Mouse (Mus musculus) midbrain, embryonic 15.5 days (tissue): ENCODE data around the gene Mmp24. TPM values are rescaled to one million over a fixed set of nuclear protein-coding genes. Genes with fewer than 3 reads are reported as not detected.
A peak's percentile ranks its signal among the peaks of the same experiment; 100 is the strongest.

Experiments used
- ATAC-seq: fragments of 200-750 bp; cut with Nextera tagmentation; replicated peaks from 2 replicates; pipeline ENCODE4 v1.8.0; 2017; ENCODE audit warnings: moderate TSS enrichment
- H3K27ac ChIP-seq: fragments of 300-500 bp; sonication (generic); 2 replicates; pipeline ENCODE4 v1.5.1; 2015; ENCODE audit warnings: mild to moderate bottlenecking, inconsistent platforms
- H3K27me3 ChIP-seq: fragments of 300-500 bp; sonication (generic); replicated peaks from 2 replicates; pipeline ENCODE4 v1.6.1; 2015; ENCODE audit warnings: inconsistent platforms
- H3K36me3 ChIP-seq: fragments of 300-500 bp; sonication (generic); replicated peaks from 2 replicates; pipeline ENCODE4 v1.6.1; 2015; ENCODE audit warnings: inconsistent platforms
- H3K4me1 ChIP-seq: fragments of 300-500 bp; sonication (generic); 2 replicates; pipeline ENCODE4 v1.6.1; 2015; ENCODE audit warnings: inconsistent platforms
- H3K4me2 ChIP-seq: fragments of 300-500 bp; sonication (generic); 2 replicates; pipeline ENCODE4 v1.6.1; 2015; ENCODE audit warnings: inconsistent platforms, mild to moderate bottlenecking, moderate library complexity
- H3K4me3 ChIP-seq: fragments of 300-500 bp; sonication (generic); 2 replicates; pipeline ENCODE4 v1.5.1; 2015; ENCODE audit warnings: mild to moderate bottlenecking, inconsistent platforms
- H3K9ac ChIP-seq: fragments of 300-500 bp; sonication (generic); 2 replicates; pipeline ENCODE4 v1.6.1; 2015; ENCODE audit warnings: mild to moderate bottlenecking, inconsistent platforms
- H3K9me3 ChIP-seq: fragments of 300-500 bp; sonication (generic); 2 replicates; pipeline ENCODE4 v1.6.1; 2016; ENCODE audit warnings: inconsistent platforms
- WGBS: fragments of 180-500 bp; shearing (Covaris S2); methylation state at CpG from one replicate; pipeline ENCODE4 v1.1.7; 2015; ENCODE audit warnings: mixed read lengths; 5-methylcytosine and 5-hydroxymethylcytosine counted together
- polyA plus RNA-seq: library from polyadenylated mRNA; unstranded; fragments of >200 nt; fragmentation: Nextera tagmentation; extraction: Ambion mirVana; gene quantifications from 2 replicates; pipeline ENCODE4 v1.2.1, GENCODE M21; 2015

Gene Mmp24
- polyA plus RNA-seq, 1 experiment from 2014 or later, result 19.3 TPM

GRCm38 (mm10) chr2:155805925-155806255, 30.7 kb downstream of the Mmp24 start:
- Histone ChIP-seq H3K4me1 (no peaks in the 10 kb centered on the region), H3K9ac (no peak overlapping the region), H3K27ac (no peak overlapping the region), H3K36me3 (peaks cover 11% of the 10 kb centered on the region; the same call in 1 of the 2 replicates), H3K27me3 (no peaks in the 10 kb centered on the region), H3K9me3 (no peaks in the 10 kb centered on the region), H3K4me3 (no peak overlapping the region), H3K4me2 (no peak overlapping the region)
- WGBS, result 84% methylated on average over 6 of the region's 6 CpGs
- ATAC-seq, result no peak

DNA sequence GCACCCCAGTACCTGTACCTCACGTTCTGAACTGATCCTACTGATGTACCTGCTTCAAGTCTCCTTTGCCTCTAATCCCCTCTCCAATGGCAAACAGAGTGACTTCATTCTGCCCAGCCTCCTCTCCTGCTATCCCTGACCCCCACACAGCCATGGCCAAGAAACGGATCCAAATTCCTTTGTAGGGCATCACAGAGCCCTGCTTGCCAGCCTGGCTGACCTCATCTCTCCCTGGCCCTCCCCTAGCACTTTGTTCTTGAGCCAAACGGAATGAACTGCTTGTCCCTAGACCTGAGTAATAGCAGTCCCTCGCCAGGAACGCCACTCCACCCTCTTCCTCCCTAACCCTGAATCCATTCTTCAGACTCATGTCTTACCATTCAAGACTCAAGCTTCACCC, 31.4 kb downstream of the Mmp24 start:
- H3K9me3 ChIP-seq, result no peaks in the 10 kb centered on the region
- no peak overlapping the region for H3K9ac ChIP-seq
- no peak overlapping the region for H3K4me2 ChIP-seq
- no peaks in the 10 kb centered on the region for H3K27me3 ChIP-seq
- no peaks in the 10 kb centered on the region for H3K4me1 ChIP-seq
- 74% methylated on average over 5 of the region's 5 CpGs for WGBS
- H3K36me3 ChIP-seq, result peaks cover 5% of the 10 kb centered on the region; the same call in 1 of the 2 replicates
- H3K4me3 ChIP-seq, result no peak overlapping the region
- H3K27ac ChIP-seq, result no peak overlapping the region
- ATAC-seq, result no peak

DNA sequence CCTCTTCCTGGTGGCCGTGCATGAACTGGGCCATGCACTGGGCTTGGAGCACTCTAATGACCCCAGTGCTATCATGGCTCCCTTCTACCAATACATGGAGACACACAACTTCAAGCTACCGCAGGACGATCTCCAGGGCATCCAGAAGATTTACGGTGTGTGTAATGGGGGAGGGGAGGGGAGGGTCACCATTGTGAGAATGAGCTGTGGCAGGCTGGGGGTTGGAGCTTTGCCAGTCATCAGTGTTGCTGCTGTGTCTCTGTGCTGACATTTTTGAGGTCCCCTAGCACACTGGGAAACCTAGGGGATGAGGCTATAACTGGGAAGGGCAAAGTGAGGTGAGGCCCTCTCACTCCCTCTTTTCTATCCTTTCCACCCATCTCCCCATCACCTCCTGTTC, 32.3 kb downstream of the Mmp24 start:
- H3K27ac ChIP-seq, result no peak overlapping the region
- H3K36me3 ChIP-seq, result peaks cover 5% of the 10 kb centered on the region; the same call in 1 of the 2 replicates

DNA sequence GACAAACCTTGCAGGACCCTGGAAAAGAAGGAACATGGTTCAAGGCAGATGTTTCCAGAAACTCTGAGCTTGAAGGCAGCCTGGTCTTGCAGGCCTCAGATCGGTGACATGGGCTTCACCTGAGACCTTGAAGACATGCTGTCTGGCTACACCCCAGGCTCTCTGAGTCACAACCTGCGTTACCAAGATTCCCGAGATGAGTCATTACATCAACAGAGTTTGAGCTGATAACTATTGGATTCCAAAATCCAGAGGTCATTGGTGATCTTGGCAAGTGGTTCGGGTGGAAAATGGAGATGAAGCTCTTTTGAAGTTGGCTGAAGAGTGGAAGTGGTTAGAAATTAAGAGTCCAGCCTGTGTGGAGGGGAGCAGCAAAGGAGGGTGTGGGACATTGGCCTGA, 34.5 kb downstream of the Mmp24 start:
- Histone ChIP-seq H3K27me3 (no peaks in the 10 kb centered on the region), H3K4me3 (no peak overlapping the region), H3K9ac (no peak overlapping the region), H3K9me3 (no peaks in the 10 kb centered on the region), H3K4me1 (no peaks in the 10 kb centered on the region), H3K4me2 (no peak overlapping the region), H3K36me3 (peaks cover 7% of the 10 kb centered on the region; the same call in 1 of the 2 replicates), H3K27ac (no peak overlapping the region)
- WGBS, result 89% methylated on average over 4 of the region's 4 CpGs
- no peak for ATAC-seq

More for the DNA sequence above, 32.3 kb downstream of the Mmp24 start:
- no peaks in the 10 kb centered on the region for H3K9me3 ChIP-seq
- H3K4me3 ChIP-seq, result no peak overlapping the region
- no peaks in the 10 kb centered on the region for H3K27me3 ChIP-seq
- ATAC-seq, result no peak
- H3K9ac ChIP-seq, result no peak overlapping the region
- no peaks in the 10 kb centered on the region for H3K4me1 ChIP-seq
- 88% methylated on average over 4 of the region's 4 CpGs for WGBS
- no peak overlapping the region for H3K4me2 ChIP-seq

- Histone ChIP-seq H3K27ac (no peak overlapping the region), H3K4me1 (no peaks in the 10 kb centered on the region), H3K9me3 (no peaks in the 10 kb centered on the region), H3K9ac (no peak overlapping the region), H3K4me2 (no peak overlapping the region), H3K27me3 (no peaks in the 10 kb centered on the region), H3K4me3 (no peak overlapping the region), H3K36me3 (peaks cover 7% of the 10 kb centered on the region; the same call in 1 of the 2 replicates)
- no peak for ATAC-seq
- 46% methylated on average over 16 of the region's 16 CpGs for WGBS
Measured at GRCm38 (mm10) chr2:155811821-155812396, 36.8 kb downstream of the Mmp24 start.

DNA sequence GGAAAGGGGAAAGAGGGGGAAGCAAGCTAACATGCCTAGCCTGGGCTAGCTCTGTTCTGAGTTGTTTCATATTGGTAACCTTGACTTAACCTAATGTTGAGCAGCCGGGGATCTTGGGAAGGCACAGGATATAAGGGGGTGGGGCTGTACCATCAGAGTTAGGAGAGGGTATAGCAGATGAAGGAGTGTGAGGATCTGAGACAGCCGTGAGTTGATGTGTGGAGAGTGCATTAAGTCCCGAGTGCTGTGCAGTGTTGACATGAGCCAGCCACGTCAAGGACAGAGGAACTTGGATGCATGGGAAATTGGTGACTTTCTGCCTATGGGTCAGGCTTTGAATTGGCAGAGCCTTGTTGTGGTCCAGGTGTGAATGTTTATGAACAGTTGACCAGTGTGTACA, 37.5 kb downstream of the Mmp24 start:
- H3K36me3 ChIP-seq, result peaks cover 11% of the 10 kb centered on the region; the same call in 1 of the 2 replicates
- H3K9ac ChIP-seq, result no peak overlapping the region
- no peaks in the 10 kb centered on the region for H3K9me3 ChIP-seq
- no peak overlapping the region for H3K4me2 ChIP-seq
- H3K27ac ChIP-seq, result no peak overlapping the region
- no peaks in the 10 kb centered on the region for H3K27me3 ChIP-seq
- no peak for ATAC-seq
- 0 out of 2 replicates have a peak, but pooled peaks cover 2% of the 10 kb centered on the region for H3K4me1 ChIP-seq
- no peak overlapping the region for H3K4me3 ChIP-seq
- WGBS, result 88% methylated on average over 4 of the region's 4 CpGs

- H3K4me2 ChIP-seq, result no peak overlapping the region
- H3K9me3 ChIP-seq, result no peaks in the 10 kb centered on the region
- no peaks in the 10 kb centered on the region for H3K27me3 ChIP-seq
- H3K9ac ChIP-seq, result no peak overlapping the region
- WGBS, result 32% methylated on average over 5 of the region's 5 CpGs
- peaks cover 23% of the 10 kb centered on the region for H3K4me1 ChIP-seq
- no peak overlapping the region for H3K4me3 ChIP-seq
- no peak for ATAC-seq
- no peak overlapping the region for H3K27ac ChIP-seq
- H3K36me3 ChIP-seq, result peaks cover 11% of the 10 kb centered on the region; the same call in 1 of the 2 replicates
Measured at GRCm38 (mm10) chr2:155814829-155815228, 39.7 kb downstream of the Mmp24 start.

DNA sequence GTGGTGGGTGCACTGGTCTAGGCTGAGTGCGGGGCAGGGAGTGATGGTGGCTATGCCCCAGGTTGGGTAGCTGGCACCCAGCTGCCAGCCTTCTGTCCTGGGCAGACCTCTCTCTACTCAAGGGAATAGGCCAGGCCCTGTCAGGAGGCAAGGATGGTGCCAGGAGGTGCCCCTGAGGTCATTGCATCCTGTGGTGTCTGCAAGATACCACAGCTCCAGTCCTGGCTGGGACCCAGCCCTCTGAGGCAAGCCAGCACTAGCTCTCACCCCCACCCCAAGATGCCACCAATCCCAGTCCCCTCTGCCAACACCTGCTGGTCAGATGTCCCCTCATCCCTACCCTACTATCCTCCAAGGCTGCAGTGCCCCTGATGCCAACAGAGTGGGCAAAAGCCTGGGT, 41.0 kb downstream of the Mmp24 start:
- ATAC-seq, result no peak
- no peak overlapping the region for H3K27ac ChIP-seq
- H3K36me3 ChIP-seq, result peaks cover 11% of the 10 kb centered on the region; the same call in 1 of the 2 replicates

GRCm38 (mm10) chr2:155817301-155818245, 42.4 kb downstream of the Mmp24 start:
- Histone ChIP-seq H3K36me3 (peaks cover 22% of the 10 kb centered on the region), H3K4me3 (no peak overlapping the region)
- WGBS, result 79% methylated on average over 10 of the region's 10 CpGs

More for the DNA sequence above, 41.0 kb downstream of the Mmp24 start:
- no peaks in the 10 kb centered on the region for H3K9me3 ChIP-seq
- H3K4me1 ChIP-seq, result peaks cover 23% of the 10 kb centered on the region
- H3K9ac ChIP-seq, result no peak overlapping the region
- no peaks in the 10 kb centered on the region for H3K27me3 ChIP-seq
- H3K4me3 ChIP-seq, result no peak overlapping the region
- no peak overlapping the region for H3K4me2 ChIP-seq
- WGBS, result 96% methylated on average over 1 of the region's 1 CpGs

DNA sequence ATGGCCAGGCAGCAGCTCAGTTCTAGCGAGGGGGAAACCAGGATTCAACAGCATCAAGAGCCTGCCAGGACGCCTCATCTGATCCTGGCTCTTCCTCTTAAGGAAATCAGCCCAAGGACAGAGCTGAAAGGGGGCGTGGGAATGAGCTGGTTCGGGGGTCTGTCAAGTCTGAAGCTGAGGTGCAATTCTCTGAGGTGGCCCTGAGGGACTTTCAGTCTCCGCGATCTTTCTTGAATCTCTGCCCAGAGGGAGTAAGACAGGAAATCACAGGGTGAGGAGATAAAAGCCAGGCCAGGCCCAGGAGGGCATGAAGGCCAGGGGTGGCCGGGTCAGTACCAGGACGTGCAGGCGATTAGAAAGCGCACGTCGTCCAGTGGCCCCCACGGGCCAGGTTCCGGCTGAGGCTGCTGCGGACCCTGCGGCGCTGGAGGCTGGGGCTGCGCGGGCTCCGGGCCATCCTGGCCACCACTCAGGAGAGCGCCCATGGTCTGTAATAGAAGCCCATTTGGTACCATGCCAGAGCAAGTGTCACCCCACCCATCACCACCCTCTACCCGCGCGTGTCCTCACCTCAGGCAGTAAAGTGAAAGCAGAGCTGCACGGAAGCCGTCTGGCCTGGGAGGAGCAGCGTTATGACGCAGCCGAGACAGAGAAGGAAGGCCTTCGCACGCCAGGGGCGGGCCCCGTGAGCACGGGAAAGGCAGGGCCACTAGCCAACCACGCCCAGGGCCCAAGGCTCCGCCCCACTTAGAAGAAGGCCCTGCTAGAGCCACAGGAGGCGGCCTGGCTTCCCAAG, 43.7 kb downstream of the Mmp24 start:
- peak overlapping the region; percentile 68 for H3K9ac ChIP-seq
- peaks cover 28% of the 10 kb centered on the region for H3K36me3 ChIP-seq
- H3K27ac ChIP-seq, result peak overlapping the region; percentile 82
- H3K9me3 ChIP-seq, result no peaks in the 10 kb centered on the region
- H3K4me2 ChIP-seq, result peak overlapping the region; percentile 67
- ATAC-seq, result peak; percentile 90
- 3% methylated on average over 37 of the region's 37 CpGs for WGBS
- peaks cover 23% of the 10 kb centered on the region for H3K4me1 ChIP-seq
- no peaks in the 10 kb centered on the region for H3K27me3 ChIP-seq
- peak overlapping the region; percentile 49 for H3K4me3 ChIP-seq

More at GRCm38 (mm10) chr2:155817301-155818245, 42.4 kb downstream of the Mmp24 start:
- Histone ChIP-seq H3K27ac (no peak overlapping the region), H3K9ac (peak overlapping the region; percentile 68; the same call in 1 of the 2 replicates), H3K4me2 (peak overlapping the region; percentile 67), H3K9me3 (no peaks in the 10 kb centered on the region), H3K27me3 (no peaks in the 10 kb centered on the region), H3K4me1 (peaks cover 23% of the 10 kb centered on the region)
- ATAC-seq, result no peak

DNA sequence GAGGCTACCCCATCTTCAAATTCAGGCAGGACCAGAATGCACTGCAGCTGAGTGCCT, 44.1 kb downstream of the Mmp24 start, which contains the start of gene BC029722:
Gene BC029722, minus strand, starts transcription at position 35 of the 57 bp plus-strand sequence.
- Histone ChIP-seq H3K4me3 (peak within 1 kb of the TSS; percentile 49), H3K9ac (peak within 1 kb of the TSS; percentile 68), H3K9me3 (no peaks in the 10 kb centered on the region), H3K36me3 (peaks cover 24% of the 10 kb centered on the region), H3K27ac (peak within 1 kb of the TSS; percentile 82), H3K4me1 (peaks cover 23% of the 10 kb centered on the region), H3K4me2 (peak within 1 kb of the TSS; percentile 67), H3K27me3 (no peaks in the 10 kb centered on the region)
- ATAC-seq, result no peak
